Mouse (Mus musculus) midbrain, embryonic 16.5 days (tissue): Measurements from ENCODE around the gene Lbh. TPM values are rescaled to one million over a fixed set of nuclear protein-coding genes. Genes with fewer than 3 reads are reported as not detected.
A peak's percentile ranks its signal among the peaks of the same experiment; 100 is the strongest.

Experiments
- ATAC-seq: fragments of 200-750 bp; cut with Nextera tagmentation; 2 replicates; pipeline ENCODE4 v1.8.0; 2017; ENCODE audit warnings: moderate TSS enrichment
- H3K27ac ChIP-seq: fragments of 300-500 bp; sonication (generic); 2 replicates; pipeline ENCODE4 v1.5.1; 2014; ENCODE audit warnings: mild to moderate bottlenecking, low read length, mixed read lengths
- H3K27me3 ChIP-seq: fragments of 300-500 bp; sonication (generic); 2 replicates; pipeline ENCODE4 v1.6.1; 2014; ENCODE audit warnings: low read depth, low read length, mixed read lengths; ENCODE audit not compliant: control insufficient read depth, insufficient read depth
- H3K36me3 ChIP-seq: fragments of 300-500 bp; sonication (generic); 2 replicates; pipeline ENCODE4 v1.6.1; 2014; ENCODE audit warnings: mild to moderate bottlenecking, low read length, moderate library complexity, mixed read lengths; ENCODE audit not compliant: control insufficient read depth, insufficient read depth
- H3K4me1 ChIP-seq: fragments of 300-500 bp; sonication (generic); 2 replicates; pipeline ENCODE4 v1.6.1; 2014; ENCODE audit warnings: mild to moderate bottlenecking, low read length, mixed read lengths; ENCODE audit not compliant: control insufficient read depth, insufficient read depth
- H3K4me2 ChIP-seq: fragments of 300-500 bp; sonication (generic); 2 replicates; pipeline ENCODE4 v1.6.1; 2014; ENCODE audit warnings: mild to moderate bottlenecking, low read length, mixed read lengths
- H3K4me3 ChIP-seq: fragments of 300-500 bp; sonication (generic); 2 replicates; pipeline ENCODE4 v1.5.1; 2014; ENCODE audit warnings: low read depth, mild to moderate bottlenecking, low read length, moderate library complexity, mixed read lengths
- H3K9ac ChIP-seq: fragments of 300-500 bp; sonication (generic); 2 replicates; pipeline ENCODE4 v1.6.1; 2014; ENCODE audit warnings: low read depth, low read length, mixed read lengths
- H3K9me3 ChIP-seq: fragments of 300-500 bp; sonication (generic); replicated peaks from 2 replicates; pipeline ENCODE4 v1.6.1; 2014; ENCODE audit warnings: mild to moderate bottlenecking, low read length, mixed read lengths; ENCODE audit not compliant: control insufficient read depth, poor library complexity, severe bottlenecking
- WGBS: fragments of 180-500 bp; shearing (Covaris S2); extraction: QIAGEN DNeasy Blood & Tissue Kit; methylation state at CpG from one replicate; pipeline ENCODE4 v1.1.7; 2014; 5-methylcytosine and 5-hydroxymethylcytosine counted together
- polyA plus RNA-seq: library from polyadenylated mRNA; unstranded; fragments of >200 nt; fragmentation: Nextera tagmentation; extraction: Ambion mirVana; gene quantifications from 2 replicates; pipeline ENCODE4 v1.2.1, GENCODE M21; 2015

The Lbh gene
- polyA plus RNA-seq, 1 experiment from 2014 or later, result 4.0 TPM

DNA sequence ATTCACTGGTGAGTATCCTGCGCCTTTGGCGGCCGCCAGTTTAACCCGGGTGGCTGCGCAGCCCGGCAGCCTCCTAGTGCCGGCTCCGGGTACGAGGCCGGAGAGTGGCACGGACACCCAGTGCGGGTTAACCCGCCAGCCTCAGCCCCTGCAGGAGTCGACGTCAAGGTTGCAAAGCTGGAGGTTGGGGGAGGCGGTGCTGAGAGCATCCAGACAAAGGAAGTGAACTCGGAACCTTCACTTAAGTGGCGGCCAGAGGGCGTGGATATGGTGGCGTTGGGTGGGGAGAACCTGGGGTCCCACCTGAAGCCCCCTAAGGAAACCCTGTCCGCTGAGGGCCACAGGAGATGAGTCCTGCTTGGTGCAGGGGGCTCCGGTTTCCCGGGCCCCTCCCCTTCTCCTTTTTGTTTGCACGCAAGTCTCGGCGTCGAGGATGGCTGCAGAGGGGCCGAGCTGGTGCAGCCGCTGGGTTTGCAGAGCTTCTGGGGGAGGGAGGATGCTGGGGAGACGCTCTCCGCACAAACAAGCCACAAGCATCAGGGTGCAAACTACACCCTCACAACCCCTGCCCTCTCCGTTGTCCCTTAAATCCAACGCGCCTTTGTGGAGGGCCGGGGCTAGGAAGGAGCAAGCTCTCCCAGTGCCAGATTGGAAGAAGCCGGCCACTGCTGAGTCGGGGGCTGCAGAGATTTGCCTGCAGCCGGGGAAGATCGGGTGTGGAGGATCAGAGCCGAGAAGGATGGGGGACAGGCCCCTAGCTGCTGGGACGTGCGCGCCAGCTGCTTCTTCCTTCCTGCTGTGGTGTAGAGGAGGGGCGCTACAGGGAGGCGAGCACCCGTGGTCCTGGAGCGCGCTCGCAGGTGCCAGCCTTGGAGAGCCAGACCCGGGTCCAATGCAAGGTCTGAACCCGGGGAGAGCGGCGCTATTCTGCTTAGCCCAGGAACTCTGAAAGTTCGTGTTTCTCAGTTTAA, 751 bp downstream of the Lbh start:
- peak overlapping the region; percentile 91 for H3K4me2 ChIP-seq
- peaks cover 44% of the 10 kb centered on the region for H3K4me1 ChIP-seq
- no peaks in the 10 kb centered on the region for H3K27me3 ChIP-seq
- ATAC-seq, result peak; percentile 78
- WGBS, result under 1% methylated on average over 53 of the region's 54 CpGs
- peaks cover 2% of the 10 kb centered on the region; the same call in 1 of the 2 replicates for H3K36me3 ChIP-seq
- peak overlapping the region; percentile 98 for H3K9ac ChIP-seq
- H3K4me3 ChIP-seq, result peak overlapping the region; percentile 80
- peak overlapping the region; percentile 98 for H3K27ac ChIP-seq
- H3K9me3 ChIP-seq, result no peaks in the 10 kb centered on the region

DNA sequence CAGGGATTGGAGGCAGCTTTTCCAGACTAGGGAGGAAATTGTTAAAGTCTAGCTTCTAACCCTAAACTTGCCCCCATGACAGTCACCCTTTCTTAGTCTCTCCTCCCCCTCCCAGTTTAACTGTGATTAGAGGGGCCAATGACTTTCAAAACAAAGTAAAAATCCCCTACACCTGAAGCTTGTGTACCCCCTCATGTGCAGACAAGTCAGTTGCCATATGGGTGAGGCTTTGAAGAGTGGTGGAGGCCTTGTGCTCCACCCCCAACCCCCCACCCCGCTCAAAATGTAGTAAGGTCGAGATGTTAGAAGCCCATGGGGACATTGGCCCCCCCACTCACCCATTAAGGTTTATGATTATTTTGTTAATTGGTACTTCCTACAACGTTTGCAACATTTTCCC, 1.5 kb downstream of the Lbh start:
- Histone ChIP-seq H3K4me3 (peak overlapping the region; percentile 80), H3K27ac (no peak overlapping the region), H3K36me3 (peaks cover 2% of the 10 kb centered on the region; the same call in 1 of the 2 replicates), H3K4me2 (peak overlapping the region; percentile 91), H3K27me3 (no peaks in the 10 kb centered on the region), H3K4me1 (peaks cover 50% of the 10 kb centered on the region), H3K9ac (peak overlapping the region; percentile 98), H3K9me3 (no peaks in the 10 kb centered on the region)
- ATAC-seq, result no peak
- 4% methylated on average over 3 of the region's 3 CpGs for WGBS

DNA sequence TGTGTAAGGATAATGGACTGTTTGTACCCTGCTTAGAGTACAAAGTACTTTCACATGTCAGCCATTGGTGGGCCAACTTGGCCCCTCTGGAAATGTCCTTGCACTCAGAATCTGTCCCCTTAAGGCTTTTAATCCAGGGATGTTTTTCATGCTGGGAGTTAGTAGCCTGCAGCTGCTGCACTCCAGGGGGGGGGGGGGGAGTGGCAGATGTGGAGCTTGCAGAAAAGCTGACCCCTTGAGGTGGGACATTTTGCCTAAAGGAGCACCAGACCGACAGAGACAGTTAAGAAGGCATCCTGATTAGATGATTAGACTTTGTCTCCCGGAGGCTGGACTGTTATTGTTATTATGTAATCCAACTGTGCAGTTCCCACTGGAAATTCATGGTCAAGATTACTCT, 2.3 kb downstream of the Lbh start:
- Histone ChIP-seq H3K4me3 (peak overlapping the region; percentile 21), H3K4me2 (peak overlapping the region; percentile 59), H3K9ac (peak overlapping the region; percentile 5), H3K36me3 (peaks cover 2% of the 10 kb centered on the region; the same call in 1 of the 2 replicates), H3K4me1 (peaks cover 58% of the 10 kb centered on the region), H3K27ac (no peak overlapping the region), H3K9me3 (no peaks in the 10 kb centered on the region), H3K27me3 (no peaks in the 10 kb centered on the region)
- no peak for ATAC-seq
- WGBS, result 6% methylated on average over 2 of the region's 2 CpGs

DNA sequence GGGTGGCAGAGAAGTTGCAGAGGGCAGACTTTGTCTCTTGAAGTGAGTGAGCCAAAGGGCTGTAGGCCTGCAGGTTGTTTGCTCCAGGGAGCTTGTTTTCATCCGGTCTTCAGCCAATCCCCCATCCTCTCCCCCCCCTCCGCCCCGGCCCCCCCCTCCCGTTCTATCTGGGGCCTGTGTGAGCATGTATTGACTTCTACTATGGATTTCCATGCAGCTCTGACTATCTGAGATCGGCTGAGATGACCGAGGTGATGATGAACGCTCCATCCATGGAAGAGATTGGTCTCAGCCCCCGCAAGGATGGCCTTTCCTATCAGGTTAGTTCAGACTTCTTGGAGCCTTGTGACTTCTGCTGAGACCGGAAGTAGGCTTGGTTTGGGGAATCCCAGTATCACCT, 2.9 kb downstream of the Lbh start:
- H3K9me3 ChIP-seq, result no peaks in the 10 kb centered on the region
- H3K4me3 ChIP-seq, result peak overlapping the region; percentile 21
- no peak overlapping the region for H3K27ac ChIP-seq
- H3K9ac ChIP-seq, result peak overlapping the region; percentile 5; the same call in 1 of the 2 replicates
- peaks cover 63% of the 10 kb centered on the region for H3K4me1 ChIP-seq
- peak overlapping the region; percentile 59 for H3K4me2 ChIP-seq
- peaks cover 2% of the 10 kb centered on the region; the same call in 1 of the 2 replicates for H3K36me3 ChIP-seq
- 56% methylated on average over 9 of the region's 9 CpGs for WGBS
- no peaks in the 10 kb centered on the region for H3K27me3 ChIP-seq
- ATAC-seq, result no peak

DNA sequence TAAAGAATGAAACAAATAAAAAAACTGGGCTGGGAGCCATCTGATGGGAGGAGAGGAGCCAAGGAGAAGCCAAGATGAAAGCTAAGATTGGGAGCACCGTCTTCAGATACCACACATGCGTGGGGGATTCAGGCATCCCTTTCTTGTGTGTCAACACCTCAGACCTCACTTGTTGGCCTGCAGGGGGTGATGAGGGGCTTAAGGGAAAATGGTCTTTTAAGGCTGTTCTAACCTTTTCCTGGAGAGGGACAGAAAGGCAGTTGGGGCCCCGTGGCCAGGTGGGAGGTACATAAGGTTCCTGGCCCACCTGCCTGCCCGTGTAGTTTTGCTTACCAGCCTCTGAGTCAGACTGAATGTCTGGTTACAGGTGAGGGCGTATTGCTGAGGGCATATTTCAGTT, 4.1 kb downstream of the Lbh start:
- no peak overlapping the region for H3K27ac ChIP-seq
- H3K27me3 ChIP-seq, result no peaks in the 10 kb centered on the region
- no peaks in the 10 kb centered on the region for H3K9me3 ChIP-seq
- H3K36me3 ChIP-seq, result peaks cover 2% of the 10 kb centered on the region; the same call in 1 of the 2 replicates
- no peak for ATAC-seq
- peaks cover 71% of the 10 kb centered on the region for H3K4me1 ChIP-seq
- H3K9ac ChIP-seq, result no peak overlapping the region
- H3K4me2 ChIP-seq, result no peak overlapping the region
- 76% methylated on average over 5 of the region's 5 CpGs for WGBS
- H3K4me3 ChIP-seq, result no peak overlapping the region

DNA sequence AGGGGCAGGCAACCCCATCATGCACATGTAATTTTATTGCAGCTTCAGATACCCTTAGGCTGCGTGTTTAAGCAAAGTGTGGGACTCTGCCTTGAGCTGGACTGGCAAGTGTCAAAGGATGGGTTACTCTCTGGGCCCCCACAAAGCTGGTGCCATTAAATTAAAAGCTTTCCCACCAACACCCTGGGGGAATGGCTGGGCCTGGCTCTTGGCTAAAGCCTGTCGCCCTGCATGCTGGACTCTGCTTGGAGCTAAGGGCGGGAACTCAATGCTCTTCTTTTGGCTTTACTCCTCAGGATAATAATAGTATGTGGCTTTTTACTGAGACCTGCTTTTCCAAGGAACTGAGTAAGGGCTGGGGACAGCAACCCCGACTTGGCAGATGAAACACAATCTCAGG, 5.2 kb downstream of the Lbh start:
- ATAC-seq, result no peak
- Histone ChIP-seq H3K9me3 (no peaks in the 10 kb centered on the region), H3K4me3 (no peak overlapping the region), H3K27me3 (no peaks in the 10 kb centered on the region), H3K4me2 (no peak overlapping the region; the same call in 1 of the 2 replicates), H3K27ac (no peak overlapping the region), H3K4me1 (peaks cover 74% of the 10 kb centered on the region), H3K9ac (0 out of 2 replicates have a peak overlapping the region, but pooled peaks have one; percentile 20), H3K36me3 (peaks cover 2% of the 10 kb centered on the region; the same call in 1 of the 2 replicates)
- 96% methylated on average over 4 of the region's 4 CpGs for WGBS

DNA sequence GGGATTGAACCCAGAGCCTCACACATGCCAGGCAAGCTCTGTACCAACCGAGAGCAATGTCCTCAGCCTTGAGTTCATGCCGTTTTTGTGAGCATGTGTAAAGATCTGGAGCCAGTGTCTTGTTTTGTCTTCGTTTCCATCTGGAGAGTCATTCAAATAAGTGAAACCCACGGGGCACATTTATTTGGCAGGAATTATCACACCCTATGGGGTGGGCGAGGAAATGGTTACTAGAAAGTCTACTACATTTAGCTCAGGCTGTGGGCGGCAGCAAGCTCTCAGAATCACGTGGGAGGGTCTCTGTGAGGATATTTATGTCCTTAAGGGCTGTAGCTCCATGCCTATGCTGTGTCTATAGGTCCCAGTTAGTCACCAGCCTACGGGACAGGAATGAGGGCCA, 6.2 kb downstream of the Lbh start:
- Histone ChIP-seq H3K4me3 (no peak overlapping the region), H3K4me2 (no peak overlapping the region), H3K9me3 (no peaks in the 10 kb centered on the region), H3K9ac (no peak overlapping the region), H3K27me3 (no peaks in the 10 kb centered on the region), H3K4me1 (peaks cover 74% of the 10 kb centered on the region), H3K27ac (no peak overlapping the region), H3K36me3 (peaks cover 3% of the 10 kb centered on the region)
- 80% methylated on average over 8 of the region's 8 CpGs for WGBS
- ATAC-seq, result no peak

DNA sequence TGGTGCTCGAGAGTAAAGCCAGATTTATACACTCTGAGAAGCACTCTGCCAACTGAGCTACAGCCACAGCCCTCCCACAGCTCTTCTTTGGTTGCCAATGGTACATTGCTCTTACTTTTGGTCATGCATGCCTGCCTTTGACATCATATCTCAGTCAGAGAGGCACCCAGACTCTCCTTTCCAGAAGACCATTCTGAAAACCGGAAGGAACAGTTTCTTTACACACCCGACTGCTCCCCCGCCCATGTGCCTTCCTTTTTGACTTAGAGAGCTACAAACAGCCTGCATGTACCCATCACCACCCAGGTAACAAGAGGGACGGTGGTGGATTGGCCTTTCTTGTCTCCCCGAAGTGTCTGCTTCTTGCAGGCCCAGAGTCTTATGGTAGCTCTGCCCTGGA, 7.0 kb downstream of the Lbh start:
- ATAC-seq, result no peak
- Histone ChIP-seq H3K9me3 (no peaks in the 10 kb centered on the region), H3K36me3 (peaks cover 5% of the 10 kb centered on the region), H3K4me2 (peak overlapping the region; percentile 44), H3K4me3 (no peak overlapping the region), H3K4me1 (peaks cover 69% of the 10 kb centered on the region), H3K27ac (peak overlapping the region; percentile 75), H3K27me3 (no peaks in the 10 kb centered on the region), H3K9ac (peak overlapping the region; percentile 46; the same call in 1 of the 2 replicates)
- WGBS, result 79% methylated on average over 6 of the region's 6 CpGs
